In genomic region chr11:105944126-105944621, GRCm38 (mm10) we compare ENCODE assay signal across 8 mouse cellular contexts. TPM values are rescaled to one million over a fixed set of nuclear protein-coding genes. Genes with fewer than 3 reads are reported as not detected.
A peak's percentile ranks its signal among the peaks of the same experiment; 100 is the strongest.
DNase-seq lines count a peak whose midpoint lies in the region; ATAC-seq and TF ChIP-seq lines count a peak whose summit lies in the region.

No protein-coding gene starts in this region.

- peak in 2 of 3 experiments; percentile 47 to 68; a peak in 5 of 6 replicates for TF ChIP-seq CTCF in MEL (IDR thresholded peaks at IDR 0.05 in 2 of 3, conservative IDR thresholded peaks at IDR 0.05 in 1 of 3; ENCODE audit: control insufficient read depth in 1 of 3, insufficient read depth in 1 of 3, low read depth in 2 of 3, low read length in 3 of 3, poor library complexity in 1 of 3, severe bottlenecking in 1 of 3)
- peak; percentile 30; the same call in 1 of the 2 replicates for TF ChIP-seq CTCF in cerebellum, adult 2 months (IDR thresholded peaks at IDR 0.05; ENCODE audit: borderline replicate concordance, insufficient read depth, low read depth, low read length)

- peaks cover 0 to 16% of the 10 kb centered on the region in 2 experiments; a peak in 2 of 4 replicates for H3K36me3 ChIP-seq in MEL (ENCODE audit: control insufficient read depth in 1 of 2, insufficient read depth in 2 of 2, low read length in 2 of 2)
- no peaks in the 10 kb centered on the region for H3K36me3 ChIP-seq in hindbrain, embryonic 13.5 days

- peak; percentile 88 for DNase-seq in MEL (ENCODE audit: low read depth, low spot score)
- peak; percentile 66 to 73 for DNase-seq in cerebellum, adult 2 months
- peak; percentile 53 for DNase-seq in forelimb bud, embryonic 11.5 days (ENCODE audit: low read depth, low spot score)
- DNase-seq in left cerebral cortex, adult 11 months (ENCODE audit: low spot score): peak; percentile 55
- peak; percentile 84 for DNase-seq in lung, postnatal 14 days
- DNase-seq in right cerebral cortex, adult 18-20 months: peak; percentile 85
- DNase-seq in urinary bladder, adult 2 months (ENCODE audit: low spot score): peak; percentile 63

- H3K4me1 ChIP-seq in MEL (ENCODE audit: control insufficient read depth in 1 of 2, insufficient read depth in 2 of 2, low read length in 2 of 2): peaks cover 10 to 42% of the 10 kb centered on the region in 2 experiments
- peaks cover 3% of the 10 kb centered on the region; the same call in 1 of the 2 replicates for H3K4me1 ChIP-seq in cerebellum, adult 2 months (ENCODE audit: control insufficient read depth, insufficient read depth, low read length)
- H3K4me1 ChIP-seq in hindbrain, embryonic 13.5 days (replicated peaks): peaks cover 31% of the 10 kb centered on the region

- H3K4me3 ChIP-seq in MEL (ENCODE audit: control insufficient read depth in 1 of 2, insufficient read depth in 1 of 2, low read depth in 2 of 2, low read length in 2 of 2): peak overlapping the region; percentile 82 to 98
- H3K4me3 ChIP-seq in cerebellum, adult 2 months (replicated peaks; ENCODE audit: insufficient read depth, low read depth, low read length): peak overlapping the region; percentile 83
- peak overlapping the region; percentile 66 for H3K4me3 ChIP-seq in hindbrain, embryonic 13.5 days

- WGBS in cerebellum, adult 2 months: 2% methylated on average over 59 of the region's 59 CpGs
- under 1% methylated on average over 59 of the region's 59 CpGs for WGBS in hindbrain, embryonic 13.5 days

- peak; percentile 51 for TF ChIP-seq RAD21 in MEL (IDR thresholded peaks at IDR 0.05; ENCODE audit: low read depth, low read length)

- peak overlapping the region; percentile 81 for H3K4me2 ChIP-seq in hindbrain, embryonic 13.5 days

- H3K9me3 ChIP-seq in MEL (replicated peaks; ENCODE audit: insufficient read depth, low read length): no peaks in the 10 kb centered on the region
- no peaks in the 10 kb centered on the region for H3K9me3 ChIP-seq in hindbrain, embryonic 13.5 days

- peaks cover 4% of the 10 kb centered on the region; the same call in 1 of the 2 replicates for H3K79me2 ChIP-seq in MEL (ENCODE audit: control insufficient read depth, insufficient read depth, low read length, poor library complexity)

- ATAC-seq in hindbrain, embryonic 13.5 days (ENCODE audit: low FRiP score): peak; percentile 82

- H3K9ac ChIP-seq in MEL (ENCODE audit: control insufficient read depth, low read depth, low read length, poor library complexity, severe bottlenecking): peak overlapping the region; percentile 88
- H3K9ac ChIP-seq in hindbrain, embryonic 13.5 days: peak overlapping the region; percentile 79

- peak overlapping the region; percentile 44 for H3K27ac ChIP-seq in MEL (ENCODE audit: control insufficient read depth, low read depth, low read length)
- no peak overlapping the region for H3K27ac ChIP-seq in cerebellum, adult 2 months (ENCODE audit: insufficient read depth, low read length)
- H3K27ac ChIP-seq in hindbrain, embryonic 13.5 days: peak overlapping the region; percentile 60

- H3K27me3 ChIP-seq in MEL (ENCODE audit: control insufficient read depth in 1 of 2, insufficient read depth in 2 of 2, low read length in 2 of 2): no peaks in the 10 kb centered on the region
- H3K27me3 ChIP-seq in cerebellum, adult 2 months (ENCODE audit: control insufficient read depth, insufficient read depth, low read length): no peaks in the 10 kb centered on the region
- H3K27me3 ChIP-seq in hindbrain, embryonic 13.5 days: peaks cover 37% of the 10 kb centered on the region

- TF ChIP-seq EP300 in MEL (IDR thresholded peaks at IDR 0.05; ENCODE audit: low read depth in 1 of 2, low read length in 2 of 2): peak in 1 of 2 experiments; percentile 8; a peak in 2 of 4 replicates

- TF ChIP-seq POLR2A in MEL (IDR thresholded peaks at IDR 0.05; ENCODE audit: control insufficient read depth in 1 of 2, insufficient read depth in 1 of 2, low read depth in 1 of 2, low read length in 2 of 2, poor library complexity in 1 of 2): peak in 1 of 2 experiments; percentile 52; a peak in 1 of 4 replicates
- TF ChIP-seq POLR2A in cerebellum, adult 2 months (IDR thresholded peaks at IDR 0.05; ENCODE audit: borderline replicate concordance, insufficient read depth, low read length): no peak

TF ChIP-seq in MEL, 35 proteins besides CTCF, POLR2A, EP300 and RAD21 (continues in another document):
- peak; percentile 15 for TF ChIP-seq TCF12 (IDR thresholded peaks at IDR 0.05; ENCODE audit: low read depth, low read length)
- peak; percentile 79 for TF ChIP-seq ELF1 (IDR thresholded peaks at IDR 0.05; ENCODE audit: low read depth, low read length)
- no peak for TF ChIP-seq CHD1 (IDR thresholded peaks at IDR 0.05; ENCODE audit: low read depth, low read length)
- TF ChIP-seq RCOR1 (IDR thresholded peaks at IDR 0.05; ENCODE audit: low read depth, low read length): 0 out of 2 replicates have a peak, but pooled peaks have one; percentile 6
- no peak for TF ChIP-seq TAL1 (IDR thresholded peaks at IDR 0.05; ENCODE audit: low read length)
- no peak for TF ChIP-seq POLR2AphosphoS2 (IDR thresholded peaks at IDR 0.05; ENCODE audit: low read length)
- peak; percentile 31 for TF ChIP-seq USF1 (IDR thresholded peaks at IDR 0.05; ENCODE audit: low read depth, low read length)
- 0 out of 2 replicates have a peak, but pooled peaks have one; percentile 34 for TF ChIP-seq MYC (IDR thresholded peaks at IDR 0.05; ENCODE audit: low read depth, low read length)
- TF ChIP-seq MEF2A (IDR thresholded peaks at IDR 0.05; ENCODE audit: extremely low read depth, insufficient replicate concordance, low read depth, low read length, poor library complexity, severe bottlenecking): no peak
- TF ChIP-seq ZMIZ1 (IDR thresholded peaks at IDR 0.05; ENCODE audit: low read depth, low read length): peak; percentile 41; the same call in 1 of the 2 replicates
- no peak; the same call in 1 of the 2 replicates for TF ChIP-seq E2F4 (IDR thresholded peaks at IDR 0.05; ENCODE audit: borderline replicate concordance, low read depth, low read length)
- peak; percentile 94 for TF ChIP-seq MXI1 (IDR thresholded peaks at IDR 0.05; ENCODE audit: low read depth, low read length)
- TF ChIP-seq BHLHE40 (IDR thresholded peaks at IDR 0.05; ENCODE audit: borderline replicate concordance, low read depth, low read length): peak; percentile 83; the same call in 1 of the 2 replicates
- no peak for TF ChIP-seq CHD2 (IDR thresholded peaks at IDR 0.05; ENCODE audit: low read length)
- TF ChIP-seq ZNF384 (IDR thresholded peaks at IDR 0.05; ENCODE audit: low read depth, low read length): no peak
- TF ChIP-seq TBP (IDR thresholded peaks at IDR 0.05; ENCODE audit: low read depth, low read length): no peak
- TF ChIP-seq ETS1 (IDR thresholded peaks at IDR 0.05; ENCODE audit: low read depth, low read length): no peak; the same call in 1 of the 2 replicates
- peak; percentile 77 for TF ChIP-seq SIN3A (IDR thresholded peaks at IDR 0.05; ENCODE audit: low read length)
- no peak for TF ChIP-seq JUND (IDR thresholded peaks at IDR 0.05; ENCODE audit: low read depth, low read length)
- TF ChIP-seq KAT2A (conservative IDR thresholded peaks at IDR 0.05; ENCODE audit: low read depth, low read length): no peak; the same call in 1 of the 2 replicates
- no peak for TF ChIP-seq MAFK (IDR thresholded peaks at IDR 0.05; ENCODE audit: borderline replicate concordance, low read depth, low read length)
- peak; percentile 42; the same call in 1 of the 2 replicates for TF ChIP-seq NRF1 (IDR thresholded peaks at IDR 0.05; ENCODE audit: insufficient read depth, low read depth, low read length, poor library complexity, severe bottlenecking)
- peak; percentile 30; the same call in 1 of the 2 replicates for TF ChIP-seq SMC3 (IDR thresholded peaks at IDR 0.05; ENCODE audit: low read depth, low read length)
- peak; percentile 74 for TF ChIP-seq HCFC1 (IDR thresholded peaks at IDR 0.05; ENCODE audit: low read depth, low read length)
- no peak for TF ChIP-seq GATA1 (IDR thresholded peaks at IDR 0.05; ENCODE audit: low read depth, low read length)
- no peak for TF ChIP-seq GABPA (IDR thresholded peaks at IDR 0.05; ENCODE audit: low read depth, low read length)
- no peak for TF ChIP-seq UBTF (IDR thresholded peaks at IDR 0.05; ENCODE audit: borderline replicate concordance, insufficient read depth, low read depth, low read length)
- no peak for TF ChIP-seq POLR2AphosphoS5 (IDR thresholded peaks at IDR 0.05; ENCODE audit: borderline replicate concordance, low read depth, low read length)
- 0 out of 2 replicates have a peak, but pooled peaks have one; percentile 28 for TF ChIP-seq MYB (IDR thresholded peaks at IDR 0.05; ENCODE audit: low read depth, low read length)
- no peak for TF ChIP-seq USF2 (IDR thresholded peaks at IDR 0.05; ENCODE audit: borderline replicate concordance in 1 of 2, insufficient read depth in 1 of 2, low read depth in 1 of 2, low read length in 2 of 2)
- 0 out of 2 replicates have a peak, but pooled peaks have one; percentile 16 for TF ChIP-seq MAZ (IDR thresholded peaks at IDR 0.05; ENCODE audit: low read depth, low read length)

RNA-seq across cellular contexts. Expression of gene Cyb561, which starts 9.0 kb away (rescaled TPM):
- 24.8 and 32.8 TPM in 2 replicates for total RNA-seq in MEL (2012; rRNA removed)
- polyA plus RNA-seq in MEL (2012; ENCODE audit: insufficient read depth in 1 of 2, insufficient read length in 2 of 2, low read depth in 1 of 2, low replicate concordance in 2 of 2, missing spikeins in 1 of 2): 10 to 100 TPM in 1 of 2 experiments, not detected in 1; 43.9 TPM
- polyA plus RNA-seq in cerebellum, adult 2 months (2012; rRNA removed): 35.5 and 37.0 TPM in 2 replicates
- polyA plus RNA-seq in hindbrain, embryonic 13.5 days (2015; fragmentation: Nextera tagmentation; extraction: Ambion mirVana): 42.6 and 42.7 TPM in 2 replicates
- 25.2 and 26.9 TPM in 2 replicates for polyA plus RNA-seq in urinary bladder, adult 2 months (2012; rRNA removed)

RNA-seq across cellular contexts. Expression of gene Ace, which starts 23.6 kb away (rescaled TPM):
- total RNA-seq in MEL (2012; rRNA removed): not detected in 2 replicates
- polyA plus RNA-seq in MEL (2012; ENCODE audit: insufficient read depth in 1 of 2, insufficient read length in 2 of 2, low read depth in 1 of 2, low replicate concordance in 2 of 2, missing spikeins in 1 of 2): not detected
- polyA plus RNA-seq in cerebellum, adult 2 months (2012; rRNA removed): 13.6 and 19.7 TPM in 2 replicates
- 2.4 and 2.5 TPM in 2 replicates for polyA plus RNA-seq in hindbrain, embryonic 13.5 days (2015; fragmentation: Nextera tagmentation; extraction: Ambion mirVana)
- polyA plus RNA-seq in urinary bladder, adult 2 months (2012; rRNA removed): 13.6 and 16.5 TPM in 2 replicates

RNA-seq across cellular contexts. Expression of gene Ace3, which starts 50.3 kb away (rescaled TPM):
- not detected in 2 replicates for total RNA-seq in MEL (2012; rRNA removed)
- polyA plus RNA-seq in MEL (2012; ENCODE audit: insufficient read depth in 1 of 2, insufficient read length in 2 of 2, low read depth in 1 of 2, low replicate concordance in 2 of 2, missing spikeins in 1 of 2): not detected
- not detected in 2 replicates for polyA plus RNA-seq in cerebellum, adult 2 months (2012; rRNA removed)
- 0.08 TPM in 1 of 2 replicates, not detected in the other for polyA plus RNA-seq in hindbrain, embryonic 13.5 days (2015; fragmentation: Nextera tagmentation; extraction: Ambion mirVana)
- polyA plus RNA-seq in urinary bladder, adult 2 months (2012; rRNA removed): not detected in 2 replicates
